Mouse (Mus musculus) midbrain, embryonic 10.5 days (tissue): Measurements from ENCODE around the gene Etfbkmt. TPM values are rescaled to one million over a fixed set of nuclear protein-coding genes. Genes with fewer than 3 reads are reported as not detected.
"Not testable (repeated sequence)": the region's sequence is repeated elsewhere in the genome, so short reads cannot be mapped to it uniquely, and the experiment has no call there.

Experiments used
- DNase-seq: peaks from one replicate; pipeline ENCODE4 v3.0.0-alpha.2; 2017; ENCODE audit warnings: low spot score
- H3K27ac ChIP-seq: fragments of 300-500 bp; sonication (generic); replicated peaks from 2 replicates; pipeline ENCODE4 v1.5.1; 2016; ENCODE audit warnings: mild to moderate bottlenecking
- H3K27me3 ChIP-seq: fragments of 300-500 bp; sonication (generic); 2 replicates; pipeline ENCODE4 v1.6.1; 2016; ENCODE audit warnings: low read depth, mild to moderate bottlenecking; ENCODE audit not compliant: poor library complexity, severe bottlenecking
- H3K36me3 ChIP-seq: fragments of 300-500 bp; sonication (generic); 2 replicates; pipeline ENCODE4 v1.6.1; 2016; ENCODE audit warnings: mild to moderate bottlenecking, moderate library complexity
- H3K4me1 ChIP-seq: fragments of 300-500 bp; sonication (generic); 2 replicates; pipeline ENCODE4 v1.6.1; 2016
- H3K4me3 ChIP-seq: fragments of 300-500 bp; sonication (generic); 2 replicates; pipeline ENCODE4 v1.5.1; 2016; ENCODE audit warnings: mild to moderate bottlenecking, moderate library complexity
- H3K9me3 ChIP-seq: fragments of 300-500 bp; sonication (generic); replicated peaks from 2 replicates; pipeline ENCODE4 v1.6.1; 2016; ENCODE audit warnings: mild to moderate bottlenecking
- WGBS: fragments of 180-500 bp; shearing (Covaris S2); methylation state at CpG from one replicate; pipeline ENCODE4 v1.1.7; 2016; 5-methylcytosine and 5-hydroxymethylcytosine counted together
- polyA plus RNA-seq: library from polyadenylated mRNA; unstranded; fragments of >200 nt; fragmentation: Nextera tagmentation; extraction: Ambion mirVana; gene quantifications from 2 replicates; pipeline ENCODE4 v1.2.1, GENCODE M21; 2016

Gene Etfbkmt
- polyA plus RNA-seq, 1 experiment from 2014 or later = 9.9 TPM

DNA sequence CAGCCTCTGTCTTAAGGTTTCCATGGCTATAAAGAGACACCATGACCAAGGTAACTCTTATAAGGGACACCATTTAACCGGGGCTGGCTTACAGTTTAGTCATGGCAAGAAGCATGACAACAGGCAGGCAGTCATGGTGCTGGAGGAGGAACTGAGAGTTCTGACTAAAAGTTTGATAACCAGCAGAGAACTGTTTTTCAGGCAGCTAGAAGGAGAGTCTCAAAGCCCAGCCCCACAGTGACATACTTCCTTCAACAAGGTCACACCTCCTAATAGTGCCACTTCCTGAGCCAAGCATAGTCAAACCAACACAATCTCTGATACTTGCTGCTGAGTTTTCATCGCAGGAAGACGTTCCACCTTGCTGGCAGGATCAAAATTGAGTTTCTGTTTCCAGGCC, 638 bp upstream of the Etfbkmt start:
- 89% methylated on average over 3 of the region's 3 CpGs for WGBS
- peaks cover 24% of the 10 kb centered on the region for H3K4me1 ChIP-seq
- H3K4me3 ChIP-seq = no peak overlapping the region
- peaks cover 4% of the 10 kb centered on the region for H3K36me3 ChIP-seq
- DNase-seq = no peak
- no peaks in the 10 kb centered on the region for H3K9me3 ChIP-seq
- no peak overlapping the region for H3K27ac ChIP-seq
- H3K27me3 ChIP-seq = no peaks in the 10 kb centered on the region

DNA sequence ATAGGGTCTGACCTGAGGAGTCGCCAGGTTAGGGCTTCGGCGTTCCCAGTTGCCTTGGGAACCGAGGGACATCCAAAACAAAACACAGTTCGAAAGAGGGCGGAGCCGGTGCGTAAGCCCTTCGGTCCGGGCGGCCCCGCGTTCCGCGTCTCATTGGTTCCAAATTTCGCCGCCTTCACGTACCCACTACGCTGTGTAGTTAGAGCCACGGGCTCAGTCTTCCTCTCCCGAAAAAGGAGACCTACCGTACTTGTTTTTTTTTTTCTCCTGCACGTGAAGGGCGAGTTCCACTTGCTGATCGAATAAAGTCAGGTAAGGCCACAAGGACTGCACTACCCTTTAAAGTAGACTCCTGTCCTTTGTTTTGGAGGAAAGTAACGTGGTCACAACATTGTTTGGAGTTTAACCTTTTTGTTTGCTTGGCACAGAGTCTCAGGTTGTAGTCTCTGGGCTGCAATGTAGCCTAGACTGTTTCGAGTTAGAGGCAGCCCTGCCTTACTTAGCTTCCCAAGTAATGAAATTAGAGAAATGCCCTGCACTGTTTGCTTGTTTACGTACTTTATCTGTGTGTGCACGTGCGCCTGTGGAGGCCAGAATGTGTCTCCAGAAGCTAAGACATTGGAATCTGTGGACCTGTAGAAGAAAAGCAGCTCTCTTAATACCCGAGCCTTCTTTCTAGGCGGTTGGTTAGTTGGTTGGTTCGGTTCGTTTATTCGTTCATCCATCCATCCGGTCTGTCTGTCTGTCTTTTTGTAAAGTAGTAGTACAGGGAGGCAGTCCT, 1.9 kb downstream of the Etfbkmt start:
- H3K36me3 ChIP-seq = peaks cover 18% of the 10 kb centered on the region
- no peaks in the 10 kb centered on the region for H3K27me3 ChIP-seq
- H3K9me3 ChIP-seq = no peaks in the 10 kb centered on the region
- peak; percentile 86 for DNase-seq
- H3K4me3 ChIP-seq = peak overlapping the region; percentile 63
- H3K27ac ChIP-seq = peak overlapping the region; percentile 85
- 8% methylated on average over 36 of the region's 36 CpGs for whole genome bisulfite sequencing
- H3K4me1 ChIP-seq = peaks cover 14% of the 10 kb centered on the region

DNA sequence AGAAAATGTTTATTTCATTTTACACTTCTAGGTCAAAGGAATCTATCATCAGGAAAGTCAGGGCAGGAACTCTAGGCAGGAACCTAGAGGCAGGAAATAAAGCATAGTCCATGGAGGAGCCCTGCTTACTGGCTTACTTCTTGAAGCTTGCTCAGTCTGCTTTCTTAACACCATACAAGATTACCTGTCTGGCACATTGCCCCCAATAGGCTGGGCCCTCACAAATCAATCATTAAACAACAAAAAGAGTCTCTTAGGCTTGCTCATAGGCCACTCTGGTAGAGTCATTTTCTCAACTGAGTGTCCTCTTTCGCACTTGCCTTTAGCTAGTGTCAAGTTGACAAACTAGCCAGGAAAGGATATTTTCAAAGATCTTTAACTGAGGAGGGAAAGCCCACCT, 5.5 kb downstream of the Etfbkmt start:
- Histone ChIP-seq H3K27ac (no peak overlapping the region), H3K4me1 (peaks cover 14% of the 10 kb centered on the region), H3K9me3 (no peaks in the 10 kb centered on the region), H3K4me3 (no peak overlapping the region), H3K27me3 (no peaks in the 10 kb centered on the region), H3K36me3 (peaks cover 23% of the 10 kb centered on the region)
- no peak for DNase-seq
- 96% methylated on average over 1 of the region's 1 CpGs for WGBS

DNA sequence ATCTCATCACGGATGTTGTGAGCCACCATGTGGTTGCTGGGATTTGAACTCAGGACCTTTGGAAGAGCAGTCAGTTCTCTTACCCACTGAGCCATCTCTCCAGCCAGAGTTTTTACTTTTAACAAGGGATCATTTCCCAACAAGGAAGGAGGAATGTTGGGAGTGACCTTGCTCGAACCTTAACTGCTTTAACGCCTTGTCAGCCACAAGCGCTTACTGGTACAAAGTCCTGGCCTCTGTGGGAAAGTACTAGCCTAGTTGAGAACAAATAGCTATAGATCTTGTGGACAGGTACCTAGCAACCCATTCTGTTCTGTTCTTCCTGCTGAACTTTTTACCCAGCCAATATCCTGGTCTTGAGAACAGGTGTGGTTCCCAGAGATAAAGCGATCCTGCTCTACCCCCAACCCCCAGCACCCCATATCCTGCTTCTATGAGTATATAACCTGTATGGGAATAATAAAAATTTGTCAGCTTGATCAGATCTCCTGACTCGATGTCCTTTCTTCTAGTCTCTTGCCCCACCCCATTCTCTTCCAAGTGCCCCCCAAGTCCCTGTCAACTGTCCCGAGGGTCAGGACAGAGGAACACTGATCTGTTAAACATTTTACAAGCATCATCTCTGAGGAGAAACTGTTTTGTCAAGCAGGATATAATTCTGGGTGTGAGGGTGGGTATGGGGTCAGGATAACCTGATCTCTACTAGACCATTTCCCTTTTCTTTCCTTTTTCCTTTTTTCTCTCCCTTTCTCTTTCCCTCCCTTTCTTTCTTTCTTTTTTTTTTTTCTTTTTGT, 9.0 kb downstream of the Etfbkmt start:
- no peak for DNase-seq
- Histone ChIP-seq H3K4me1 (peaks cover 3% of the 10 kb centered on the region), H3K9me3 (no peaks in the 10 kb centered on the region), H3K27me3 (no peaks in the 10 kb centered on the region), H3K27ac (no peak overlapping the region), H3K4me3 (no peak overlapping the region), H3K36me3 (peaks cover 36% of the 10 kb centered on the region)
- WGBS = 95% methylated on average over 7 of the region's 7 CpGs

DNA sequence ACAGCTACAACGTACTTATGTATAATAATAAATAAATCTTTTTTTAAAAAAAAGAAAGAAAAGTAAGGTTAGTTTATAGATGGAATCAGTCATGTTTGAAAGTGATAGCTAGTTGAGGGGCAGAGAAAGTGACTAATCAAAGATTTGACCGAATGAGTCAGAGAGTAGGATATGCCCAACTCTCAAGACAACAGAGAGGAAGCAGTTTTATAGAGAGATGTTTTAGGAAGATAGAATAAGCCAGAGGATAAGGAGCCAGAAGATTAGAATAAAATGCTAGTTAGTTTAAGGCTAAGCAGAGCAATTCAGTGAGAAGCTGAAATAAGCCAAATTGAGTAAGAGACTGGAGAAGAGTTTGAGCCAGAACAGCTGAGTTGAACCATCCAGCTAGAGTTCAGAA, 12.5 kb downstream of the Etfbkmt start:
- H3K9me3 ChIP-seq = no peaks in the 10 kb centered on the region
- H3K4me1 ChIP-seq = peaks cover 18% of the 10 kb centered on the region

DNA sequence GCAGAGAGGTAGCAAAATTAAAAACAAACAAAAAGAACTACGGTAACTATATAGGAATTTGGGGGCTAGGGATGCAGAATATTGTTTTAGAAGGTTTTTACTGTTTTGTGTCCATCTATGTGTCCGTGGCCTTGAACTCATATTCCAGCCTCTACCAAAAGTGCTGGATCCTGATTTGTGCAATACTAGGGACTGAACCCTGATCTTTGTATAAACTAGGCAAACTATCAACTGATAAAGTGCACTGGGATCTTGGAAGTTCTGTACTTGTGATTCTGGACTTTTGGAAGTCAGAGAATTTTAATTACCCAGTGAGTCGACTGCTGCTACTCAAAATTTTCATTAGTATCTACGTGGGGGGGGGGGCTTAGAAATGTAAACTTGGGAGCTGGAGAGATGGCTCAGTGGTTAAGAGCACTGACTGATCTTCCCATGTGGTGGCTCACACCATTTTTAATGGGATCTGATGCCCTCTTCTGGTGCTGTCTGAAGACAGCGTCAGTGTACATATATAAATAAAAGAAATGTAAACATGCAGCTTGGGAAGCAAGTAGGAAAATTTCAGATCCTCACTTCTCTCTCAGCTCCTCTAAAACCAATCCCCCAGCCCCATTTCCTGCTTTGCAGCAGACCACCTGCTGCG, 13.9 kb downstream of the Etfbkmt start:
- H3K4me3 ChIP-seq = no peak overlapping the region
- no peak for DNase-seq
- H3K36me3 ChIP-seq = peaks cover 54% of the 10 kb centered on the region
- peak overlapping the region; percentile 74 for H3K27ac ChIP-seq
- H3K9me3 ChIP-seq = no peaks in the 10 kb centered on the region
- H3K27me3 ChIP-seq = no peaks in the 10 kb centered on the region
- peaks cover 18% of the 10 kb centered on the region for H3K4me1 ChIP-seq
- WGBS = 42% methylated on average over 6 of the region's 6 CpGs

More for the DNA sequence above, 12.5 kb downstream of the Etfbkmt start:
- WGBS = 94% methylated on average over 2 of the region's 2 CpGs
- Histone ChIP-seq H3K27ac (no peak overlapping the region), H3K27me3 (no peaks in the 10 kb centered on the region), H3K4me3 (no peak overlapping the region), H3K36me3 (peaks cover 39% of the 10 kb centered on the region)
- DNase-seq = no peak

DNA sequence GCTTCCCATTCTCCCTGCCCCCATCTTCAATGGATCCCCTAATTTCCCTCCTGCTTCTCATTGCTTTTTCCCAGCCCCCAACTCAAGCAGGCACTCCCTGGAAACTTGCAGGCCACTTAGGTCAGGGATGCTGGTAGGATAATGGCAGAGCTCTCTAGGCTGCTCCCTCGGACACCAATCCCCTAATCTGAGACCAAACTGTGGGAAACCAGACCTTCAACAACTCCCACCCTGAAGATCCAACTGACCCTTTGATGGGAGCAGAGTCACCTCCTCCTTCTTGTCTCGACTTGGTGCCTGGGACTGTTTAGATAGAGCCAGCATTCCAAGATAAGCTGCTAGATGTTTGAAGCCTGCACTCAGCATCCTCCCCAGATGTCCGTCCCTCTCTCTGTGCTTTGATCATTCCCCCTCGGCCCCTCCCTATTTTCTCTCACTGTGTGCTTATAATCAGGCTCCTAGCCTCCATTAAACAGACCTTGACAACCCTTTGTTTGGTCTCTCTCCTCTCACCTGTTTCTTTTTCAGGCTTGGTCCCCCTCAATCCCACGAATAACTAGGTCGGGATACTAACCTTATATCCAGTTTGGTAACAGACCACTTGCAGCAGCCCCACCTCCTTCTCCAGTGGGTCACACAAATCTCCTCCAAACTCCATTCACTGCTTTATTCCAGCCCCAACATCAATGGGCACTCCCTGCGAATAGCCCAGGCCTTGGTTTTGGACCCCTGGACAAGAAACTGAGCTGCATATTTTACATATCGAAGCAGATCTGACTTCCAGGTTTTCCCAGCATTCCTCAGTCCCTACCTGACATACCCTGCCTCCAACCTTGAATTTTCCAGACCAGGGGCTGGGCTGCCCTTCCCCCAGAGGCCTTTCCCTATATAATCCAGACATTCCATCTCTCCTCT, 14.7 kb downstream of the Etfbkmt start:
- peaks cover 60% of the 10 kb centered on the region for H3K36me3 ChIP-seq
- peaks cover 18% of the 10 kb centered on the region for H3K4me1 ChIP-seq
- H3K27ac ChIP-seq = peak overlapping the region; percentile 74
- no peaks in the 10 kb centered on the region for H3K27me3 ChIP-seq
- H3K9me3 ChIP-seq = no peaks in the 10 kb centered on the region
- H3K4me3 ChIP-seq = no peak overlapping the region
- 21% methylated on average over 8 of the region's 8 CpGs for WGBS
- DNase-seq = peak; percentile 23

DNA sequence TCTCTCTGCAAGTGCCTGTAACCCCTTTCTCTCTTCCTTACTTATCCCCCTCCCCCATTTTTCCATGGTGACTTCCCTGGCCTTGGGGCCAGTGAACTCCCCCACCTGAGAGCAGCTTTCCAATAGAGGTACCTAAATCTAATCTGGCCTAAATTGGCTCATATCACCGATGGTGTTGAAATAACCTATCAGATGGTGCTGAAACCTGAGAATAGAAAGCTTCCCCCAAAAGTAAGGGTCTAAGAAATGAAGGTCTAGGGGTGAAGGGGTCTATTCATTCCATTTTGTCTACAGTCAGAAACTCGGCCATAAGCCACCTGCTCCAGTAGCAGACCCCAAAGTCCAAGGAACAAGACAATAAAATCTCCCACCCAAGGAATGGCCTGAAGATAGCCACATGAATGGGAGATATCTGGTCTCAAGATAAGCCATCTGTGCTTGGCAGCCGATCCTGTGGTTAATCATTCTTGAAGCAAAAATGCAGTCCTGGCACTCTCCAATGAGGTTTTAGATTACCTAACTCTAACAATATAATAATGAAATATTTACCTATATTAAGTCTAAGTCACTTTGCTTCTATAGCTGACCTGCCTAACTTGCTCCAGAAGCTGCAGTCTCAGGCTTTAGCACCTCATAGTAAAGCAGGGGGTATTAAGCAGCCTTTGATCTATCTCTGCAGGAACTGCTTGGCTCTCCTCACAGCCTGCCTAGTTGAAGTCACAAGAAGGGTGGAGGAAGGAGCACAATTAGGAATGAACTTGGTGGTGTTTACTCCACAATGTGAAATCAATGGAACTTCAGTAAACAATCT, 15.6 kb downstream of the Etfbkmt start:
- no peak for DNase-seq
- Histone ChIP-seq H3K9me3 (no peaks in the 10 kb centered on the region), H3K27me3 (no peaks in the 10 kb centered on the region), H3K36me3 (peaks cover 65% of the 10 kb centered on the region), H3K27ac (peak overlapping the region; percentile 74; the same call in 1 of the 2 replicates), H3K4me1 (peaks cover 18% of the 10 kb centered on the region), H3K4me3 (no peak overlapping the region)
- 73% methylated on average over 3 of the region's 3 CpGs for WGBS

DNA sequence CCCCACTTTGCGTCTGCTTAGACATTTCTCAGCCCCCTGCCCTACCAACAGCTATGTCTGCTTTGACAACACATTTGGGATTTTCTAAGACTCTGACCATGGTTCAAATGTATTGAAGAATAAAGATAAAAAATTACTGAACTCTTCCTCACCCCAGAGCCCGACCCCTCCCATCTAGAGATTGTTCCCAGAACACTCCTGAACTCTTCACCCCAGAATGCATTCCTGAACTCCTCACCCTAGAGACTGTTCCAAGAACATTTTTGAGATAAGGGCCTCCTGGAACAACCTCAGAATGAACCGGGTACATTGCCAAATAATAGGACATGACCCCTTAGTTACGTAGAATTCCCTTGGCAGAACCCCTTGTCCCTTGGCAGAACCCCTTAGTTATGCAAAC, 27.4 kb downstream of the Etfbkmt start:
- not testable (repeated sequence) for DNase-seq, H3K4me3 ChIP-seq, H3K4me1 ChIP-seq, H3K9me3 ChIP-seq, H3K27ac ChIP-seq, H3K27me3 ChIP-seq
- H3K36me3 ChIP-seq = peaks cover 90% of the 10 kb centered on the region
- WGBS = 94% methylated on average over 3 of the region's 4 CpGs

DNA sequence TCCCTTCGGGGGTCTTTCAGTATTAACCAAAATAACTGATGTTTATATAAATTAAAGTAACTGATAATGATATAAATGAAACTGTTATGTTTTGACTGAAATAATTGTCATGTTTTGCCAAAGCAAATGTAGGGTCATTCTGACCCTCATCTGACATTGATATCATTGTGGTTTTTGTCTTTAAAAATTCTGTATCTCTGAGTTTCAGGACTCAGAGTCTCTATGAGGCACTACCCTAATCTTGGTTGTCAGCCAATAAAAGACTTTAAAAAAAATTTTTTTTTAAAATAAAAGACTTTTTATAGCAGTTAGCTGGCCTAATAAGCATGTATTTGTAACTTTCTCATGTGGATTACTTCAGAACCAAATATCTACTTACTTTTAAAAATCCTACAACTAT, 28.0 kb downstream of the Etfbkmt start:
- Histone ChIP-seq H3K27ac (no peak overlapping the region), H3K36me3 (peaks cover 84% of the 10 kb centered on the region), H3K9me3 (no peaks in the 10 kb centered on the region), H3K4me3 (no peak overlapping the region), H3K27me3 (no peaks in the 10 kb centered on the region), H3K4me1 (no peaks in the 10 kb centered on the region)
- DNase-seq = no peak
- 94% methylated on average over 1 of the region's 1 CpGs for WGBS

DNA sequence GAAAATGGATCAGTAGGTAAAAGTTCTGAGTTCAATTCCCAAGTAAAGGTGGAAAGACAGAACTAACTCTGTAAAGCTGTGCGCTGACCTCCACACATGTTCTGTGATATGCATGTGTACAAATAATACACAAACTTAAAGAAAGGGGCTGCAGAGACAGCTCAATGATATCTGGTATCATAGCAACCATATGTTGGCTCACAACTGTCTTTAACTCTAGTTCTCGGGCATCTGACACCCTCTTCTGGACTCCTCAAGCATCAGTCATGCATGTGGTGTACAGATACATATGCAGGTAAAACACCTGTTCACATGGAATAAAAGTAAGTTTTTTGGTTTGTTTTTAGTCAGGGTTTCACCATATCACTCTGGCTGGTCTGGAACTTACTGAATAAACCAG, 28.8 kb downstream of the Etfbkmt start:
- Histone ChIP-seq H3K27ac (no peak overlapping the region), H3K36me3 (peaks cover 82% of the 10 kb centered on the region), H3K4me3 (no peak overlapping the region), H3K27me3 (no peaks in the 10 kb centered on the region), H3K4me1 (no peaks in the 10 kb centered on the region), H3K9me3 (no peaks in the 10 kb centered on the region)
- WGBS = 95% methylated on average over 2 of the region's 2 CpGs
- no peak for DNase-seq
